Mouse (Mus musculus): ENCODE results near the gene Ddx25. TPM values are rescaled to one million over a fixed set of nuclear protein-coding genes. Genes with fewer than 3 reads are reported as not detected.

Gene Ddx25
- polyA plus RNA-seq, 3 experiments from 2014 or later = 0.11 to 0.26 (median 0.14) TPM

GRCm38 (mm10) chr9:35491109-35491866 lies 67.0 kb downstream of the Ddx25 start:
- ATAC-seq = no peak

GRCm38 (mm10) chr9:35488496-35488895 lies 69.8 kb downstream of the Ddx25 start:
- ATAC-seq = no peak

Other genes with a start within 250 kb of the Ddx25 start
- 1 to 10 TPM; 2.6 to 3.6 (median 3.2) TPM for gene Cdon, start 137.4 kb downstream of the Ddx25 start, polyA plus RNA-seq (2017; shearing (Covaris generic))
- gene Gm1113, start 40.3 kb downstream of the Ddx25 start, polyA plus RNA-seq (2017; shearing (Covaris generic)) = not detected
- 10 to 100 TPM; 16.9 to 27.8 (median 19.5) TPM for gene Pus3, start 67 bp upstream of the Ddx25 start, polyA plus RNA-seq (2017; shearing (Covaris generic))
- gene Pate2, start 11.8 kb upstream of the Ddx25 start, polyA plus RNA-seq (2017; shearing (Covaris generic)) = not detected
- 10 to 100 TPM in 1 of 3 experiments, 1 to 10 TPM in 2; 4.9 to 16.2 (median 5.7) TPM for gene Hyls1, start 11.9 kb upstream of the Ddx25 start, polyA plus RNA-seq (2017; shearing (Covaris generic))
- gene Pate4, start 53.4 kb upstream of the Ddx25 start, polyA plus RNA-seq (2017; shearing (Covaris generic)) = not detected
- gene Pate3, start 89.7 kb upstream of the Ddx25 start, polyA plus RNA-seq (2017; shearing (Covaris generic)) = not detected
- gene Pate1, start 128.9 kb upstream of the Ddx25 start, polyA plus RNA-seq (2017; shearing (Covaris generic)) = not detected
- gene Gm17677, start 182.5 kb upstream of the Ddx25 start, polyA plus RNA-seq (2017; shearing (Covaris generic)) = not detected
- gene Gm17727, start 219.6 kb upstream of the Ddx25 start, polyA plus RNA-seq (2017; shearing (Covaris generic)) = not detected
- gene Gm27235, start 231.6 kb upstream of the Ddx25 start, polyA plus RNA-seq (2017; shearing (Covaris generic)) = not detected
- not detected for gene D730048I06Rik, start 231.6 kb upstream of the Ddx25 start, polyA plus RNA-seq (2017; shearing (Covaris generic))

Measured in inflammation-experienced regulatory T-cells, adult 6 months (primary cell).